Mouse (Mus musculus) adrenal gland, postnatal 4 days (tissue): ENCODE measurements around the gene Gm9758. TPM values are rescaled to one million over a fixed set of nuclear protein-coding genes. Genes with fewer than 3 reads are reported as not detected.
"Not testable (repeated sequence)": the region's sequence is repeated elsewhere in the genome, so short reads cannot be mapped to it uniquely, and the experiment has no call there.

Experiments used
- DNase-seq, 2 experiments: peaks; one replicate each; pipeline ENCODE4 v3.0.0; 2021 to 2022; ENCODE audit warnings: low spot score in 2 of 2, mixed read lengths in 2 of 2
- long read RNA-seq, 2 experiments: library from polyadenylated mRNA; stranded (forward); transcript quantifications; one replicate each; pipeline ENCODE4 v2.0.0; 2021
- total RNA-seq, 2 experiments: library from RNA; stranded (reverse); gene quantifications; 2 replicates each; pipeline ENCODE4 v1.2.3; 2021

Gene Gm9758
- total RNA-seq, result not detected
- long read RNA-seq, experiment 1, result 0 reads
- long read RNA-seq, experiment 2, result 0 reads

GRCm38 (mm10) chr5:14914799-14915198 lies at the start of gene Gm9758:
Gene Gm9758 (minus strand): TSS chr5:14914899.
- DNase-seq, result not testable (repeated sequence)

GRCm38 (mm10) chr5:14963821-14964220 lies 49.1 kb upstream of the Gm9758 start:
- DNase-seq, result not testable (repeated sequence)

GRCm38 (mm10) chr5:14961502-14961901 lies 46.8 kb upstream of the Gm9758 start:
- not testable (repeated sequence) for DNase-seq

- not testable (repeated sequence) for DNase-seq
Measured at GRCm38 (mm10) chr5:14955928-14956706, 41.4 kb upstream of the Gm9758 start.

GRCm38 (mm10) chr5:14953587-14953986 lies 38.9 kb upstream of the Gm9758 start:
- not testable (repeated sequence) for DNase-seq

- not testable (repeated sequence) for DNase-seq
Measured at GRCm38 (mm10) chr5:14952749-14953148, 38.0 kb upstream of the Gm9758 start.

- DNase-seq, result not testable (repeated sequence)
Measured at GRCm38 (mm10) chr5:14951822-14952221, 37.1 kb upstream of the Gm9758 start.

- DNase-seq, result not testable (repeated sequence)
Measured at GRCm38 (mm10) chr5:14947482-14948198, 32.9 kb upstream of the Gm9758 start.

GRCm38 (mm10) chr5:14945524-14945923 lies 30.8 kb upstream of the Gm9758 start:
- DNase-seq, result not testable (repeated sequence)

GRCm38 (mm10) chr5:14941043-14941442 lies 26.3 kb upstream of the Gm9758 start:
- not testable (repeated sequence) for DNase-seq

- DNase-seq, result not testable (repeated sequence)
Measured at GRCm38 (mm10) chr5:14938329-14938728, 23.6 kb upstream of the Gm9758 start, which contains the start of gene Speer4e. Gene Speer4e (minus strand): TSS chr5:14938429.

GRCm38 (mm10) chr5:14933721-14934120 lies 19.0 kb upstream of the Gm9758 start:
- DNase-seq, result not testable (repeated sequence)

GRCm38 (mm10) chr5:14927047-14927446 lies 12.3 kb upstream of the Gm9758 start:
- not testable (repeated sequence) for DNase-seq

- DNase-seq, result not testable (repeated sequence)
Measured at GRCm38 (mm10) chr5:14914361-14914760, 338 bp downstream of the Gm9758 start.

- not testable (repeated sequence) for DNase-seq
Measured at GRCm38 (mm10) chr5:14903539-14903938, 11.2 kb downstream of the Gm9758 start.

GRCm38 (mm10) chr5:14892242-14892641 lies 22.5 kb downstream of the Gm9758 start:
- DNase-seq, result no peak

- not testable (repeated sequence) for DNase-seq
Measured at GRCm38 (mm10) chr5:14885291-14885690, 29.4 kb downstream of the Gm9758 start.

Other genes with a start within 250 kb of the Gm9758 start
- gene Speer4e, start 23.5 kb upstream of the Gm9758 start, total RNA-seq, result not detected
- gene Gm10354, start 64.0 kb upstream of the Gm9758 start, total RNA-seq, result not detected
- not detected for gene Gm17019, start 118.1 kb upstream of the Gm9758 start, total RNA-seq